Mouse (Mus musculus) lung, adult 2 months (tissue): ENCODE data around the gene B4galnt3.

Source experiments
- CTCF ChIP-seq: fragments of 200-500 bp; IDR thresholded peaks from 2 replicates; pipeline ENCODE4 v1.5.1; 2011; ENCODE audit warnings: mild to moderate bottlenecking, low read length, control low read depth; ENCODE audit not compliant: insufficient read depth
- POLR2A ChIP-seq: fragments of 200-500 bp; IDR thresholded peaks from 2 replicates; pipeline ENCODE4 v1.6.1; 2011; ENCODE audit warnings: low read depth, mild to moderate bottlenecking, control low read depth, low read length, borderline replicate concordance; ENCODE audit errors: extremely low read depth

DNA sequence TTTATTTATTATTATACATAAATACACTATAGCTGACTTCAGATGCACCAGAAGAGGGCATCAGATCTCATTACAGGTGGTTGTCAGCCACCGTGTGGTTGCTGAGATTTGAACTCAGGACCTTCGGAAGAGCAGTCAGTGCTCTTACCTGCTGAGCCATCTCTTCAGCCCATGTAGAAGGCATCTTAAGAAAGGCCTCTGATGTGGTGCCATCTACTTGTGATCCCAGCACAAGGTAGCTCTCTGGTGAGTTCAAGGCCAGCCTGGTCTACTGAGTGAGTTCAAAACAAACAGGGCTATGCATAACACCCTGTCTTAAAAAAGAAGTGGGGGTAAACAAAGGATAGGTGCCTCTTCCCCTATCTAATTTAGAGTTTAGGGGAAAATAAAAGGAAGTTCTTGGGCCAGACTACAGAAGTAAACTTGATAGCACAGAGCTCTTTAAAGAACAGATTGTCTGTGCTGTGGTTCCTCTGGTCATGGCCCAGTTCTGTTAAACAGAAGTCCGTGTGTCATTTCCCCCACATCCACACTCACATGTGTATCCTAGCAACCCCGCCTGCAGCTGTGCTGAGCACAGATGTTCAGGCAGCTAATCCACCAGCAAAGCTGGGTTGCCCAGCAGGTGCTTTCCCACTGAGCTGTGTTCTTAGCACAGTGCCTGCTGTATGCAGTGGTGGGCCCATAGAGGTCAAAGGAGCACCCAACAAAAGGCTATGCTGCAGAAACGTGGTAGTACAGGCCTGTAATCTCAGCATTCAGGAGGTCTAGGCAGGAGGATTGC is 139.6 kb downstream of the B4galnt3 start:
- TF ChIP-seq CTCF (no peak), POLR2A (no peak)
